Mouse (Mus musculus): ENCODE data around the gene Sphkap. TPM values are rescaled to one million over a fixed set of nuclear protein-coding genes. Genes with fewer than 3 reads are reported as not detected.

Sphkap gene
- polyA plus RNA-seq, 1 experiment from 2014 or later: 0.24 TPM

GRCm38 (mm10) chr1:83366456-83366855 lies 41.5 kb downstream of the Sphkap start:
- no peaks in the 10 kb centered on the region for H3K36me3 ChIP-seq
- H3K4me3 ChIP-seq (replicated peaks): no peak overlapping the region
- no peak overlapping the region for H3K9ac ChIP-seq (replicated peaks)
- ATAC-seq (ENCODE audit: insufficient number of reproducible peaks, insufficient read depth, low FRiP score, low TSS enrichment, low read depth): no peak
- no peaks in the 10 kb centered on the region for H3K4me1 ChIP-seq (replicated peaks)
- H3K4me2 ChIP-seq: no peak overlapping the region
- no peak overlapping the region for H3K27ac ChIP-seq
- no peaks in the 10 kb centered on the region for H3K27me3 ChIP-seq
- no peaks in the 10 kb centered on the region for H3K9me3 ChIP-seq
- WGBS: 90% methylated on average over 5 of the region's 5 CpGs

DNA sequence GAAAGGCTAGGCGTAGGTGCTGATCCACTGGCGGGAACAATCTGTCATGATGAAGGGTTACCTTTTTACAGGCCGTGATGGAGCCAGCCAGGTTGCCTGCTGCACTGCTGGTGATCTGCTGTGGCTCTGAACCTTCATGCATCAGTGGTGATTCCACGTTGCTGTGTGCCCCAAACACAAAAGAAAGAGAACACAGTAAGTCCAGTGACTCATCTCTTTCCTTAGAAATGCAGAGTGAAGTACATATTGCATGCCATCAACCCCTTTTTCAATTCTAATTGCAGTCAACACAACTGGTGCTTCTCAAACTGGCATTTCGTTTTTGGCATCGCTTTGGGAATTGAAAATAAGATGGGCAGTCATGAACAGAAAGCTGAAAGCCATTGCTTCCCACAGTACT lies 45.8 kb downstream of the Sphkap start:
- ATAC-seq (ENCODE audit: insufficient number of reproducible peaks, insufficient read depth, low FRiP score, low TSS enrichment, low read depth): no peak
- no peaks in the 10 kb centered on the region for H3K9me3 ChIP-seq
- no peak overlapping the region for H3K4me3 ChIP-seq (replicated peaks)
- no peak overlapping the region for H3K27ac ChIP-seq
- no peak overlapping the region for H3K4me2 ChIP-seq
- H3K4me1 ChIP-seq (replicated peaks): no peaks in the 10 kb centered on the region
- no peaks in the 10 kb centered on the region for H3K27me3 ChIP-seq
- no peak overlapping the region for H3K9ac ChIP-seq (replicated peaks)
- H3K36me3 ChIP-seq: no peaks in the 10 kb centered on the region
- 83% methylated on average over 6 of the region's 6 CpGs for WGBS

DNA sequence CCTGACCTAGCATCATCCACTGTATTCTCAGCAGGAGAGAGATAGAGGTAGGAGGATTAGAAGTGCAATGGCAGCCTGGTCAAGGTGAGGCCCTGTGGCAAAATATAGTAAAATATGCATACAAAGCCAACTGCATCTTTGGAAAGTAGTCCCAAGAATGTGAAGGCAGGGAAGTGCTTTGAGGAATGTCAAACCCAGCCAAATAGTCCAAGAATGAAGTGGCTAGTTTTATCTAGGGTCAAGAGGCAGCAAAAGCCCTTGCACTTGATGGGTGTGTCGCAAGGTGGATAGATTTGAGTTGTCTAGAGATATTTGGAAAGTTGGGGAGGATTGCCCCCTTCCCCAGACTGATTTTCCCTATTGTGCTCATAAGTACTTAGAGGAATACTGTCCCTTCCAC lies 61.5 kb downstream of the Sphkap start:
- 100% methylated on average over 1 of the region's 1 CpGs for WGBS

DNA sequence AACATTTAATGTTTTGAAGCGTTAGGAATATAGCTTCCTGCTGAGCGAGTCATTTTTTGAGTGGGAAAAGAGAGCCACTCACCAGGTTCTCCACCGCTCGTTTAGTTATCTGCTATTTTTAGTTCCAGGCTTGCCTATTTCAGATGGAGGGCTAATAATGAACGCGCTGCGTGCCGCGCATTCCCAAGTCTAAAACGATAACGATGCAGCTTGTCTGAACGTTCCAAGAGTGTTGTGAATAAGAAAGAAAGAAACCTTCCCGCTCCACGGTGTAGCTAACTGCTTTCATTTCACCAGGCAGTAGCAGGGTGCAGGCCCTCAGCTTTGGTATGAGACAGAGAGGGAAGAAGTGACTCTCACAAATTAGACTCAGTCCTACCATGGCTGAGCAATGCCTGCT lies 62.4 kb downstream of the Sphkap start:
- Histone ChIP-seq H3K36me3 (no peaks in the 10 kb centered on the region), H3K4me2 (no peak overlapping the region), H3K4me1 (replicated peaks) (no peaks in the 10 kb centered on the region), H3K9me3 (no peaks in the 10 kb centered on the region), H3K27me3 (no peaks in the 10 kb centered on the region), H3K4me3 (replicated peaks) (no peak overlapping the region), H3K9ac (replicated peaks) (no peak overlapping the region), H3K27ac (no peak overlapping the region)
- no peak for ATAC-seq (ENCODE audit: insufficient number of reproducible peaks, insufficient read depth, low FRiP score, low TSS enrichment, low read depth)
- 73% methylated on average over 14 of the region's 14 CpGs for WGBS

More for the DNA sequence above, 61.5 kb downstream of the Sphkap start:
- Histone ChIP-seq H3K27ac (no peak overlapping the region), H3K36me3 (no peaks in the 10 kb centered on the region), H3K4me1 (replicated peaks) (no peaks in the 10 kb centered on the region), H3K9ac (replicated peaks) (no peak overlapping the region), H3K4me3 (replicated peaks) (no peak overlapping the region), H3K4me2 (no peak overlapping the region), H3K9me3 (no peaks in the 10 kb centered on the region), H3K27me3 (no peaks in the 10 kb centered on the region)
- ATAC-seq (ENCODE audit: insufficient number of reproducible peaks, insufficient read depth, low FRiP score, low TSS enrichment, low read depth): no peak

DNA sequence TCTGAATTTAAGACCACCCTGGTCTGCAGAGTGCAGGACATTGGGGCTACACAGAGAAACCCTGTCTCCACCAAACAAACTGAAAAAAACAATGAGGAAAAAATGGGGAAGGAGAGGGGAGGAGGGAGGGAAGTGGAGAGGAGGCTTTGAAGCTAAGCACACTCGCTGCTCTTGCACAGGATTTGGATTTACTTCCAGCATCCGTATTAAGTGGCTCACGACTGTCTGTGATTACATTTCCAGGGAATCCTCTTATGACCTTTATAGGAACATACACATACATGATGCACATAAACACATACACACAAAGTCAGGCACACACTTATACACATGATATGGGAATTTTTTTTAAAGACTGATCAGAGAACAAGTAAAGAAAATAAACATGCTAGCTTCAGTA lies 62.9 kb downstream of the Sphkap start:
- no peak overlapping the region for H3K27ac ChIP-seq
- H3K4me2 ChIP-seq: no peak overlapping the region
- no peaks in the 10 kb centered on the region for H3K36me3 ChIP-seq
- H3K4me3 ChIP-seq (replicated peaks): no peak overlapping the region
- ATAC-seq (ENCODE audit: insufficient number of reproducible peaks, insufficient read depth, low FRiP score, low TSS enrichment, low read depth): no peak
- no peak overlapping the region for H3K9ac ChIP-seq (replicated peaks)
- H3K9me3 ChIP-seq: no peaks in the 10 kb centered on the region
- H3K4me1 ChIP-seq (replicated peaks): no peaks in the 10 kb centered on the region
- H3K27me3 ChIP-seq: no peaks in the 10 kb centered on the region
- WGBS: 54% methylated on average over 3 of the region's 3 CpGs

DNA sequence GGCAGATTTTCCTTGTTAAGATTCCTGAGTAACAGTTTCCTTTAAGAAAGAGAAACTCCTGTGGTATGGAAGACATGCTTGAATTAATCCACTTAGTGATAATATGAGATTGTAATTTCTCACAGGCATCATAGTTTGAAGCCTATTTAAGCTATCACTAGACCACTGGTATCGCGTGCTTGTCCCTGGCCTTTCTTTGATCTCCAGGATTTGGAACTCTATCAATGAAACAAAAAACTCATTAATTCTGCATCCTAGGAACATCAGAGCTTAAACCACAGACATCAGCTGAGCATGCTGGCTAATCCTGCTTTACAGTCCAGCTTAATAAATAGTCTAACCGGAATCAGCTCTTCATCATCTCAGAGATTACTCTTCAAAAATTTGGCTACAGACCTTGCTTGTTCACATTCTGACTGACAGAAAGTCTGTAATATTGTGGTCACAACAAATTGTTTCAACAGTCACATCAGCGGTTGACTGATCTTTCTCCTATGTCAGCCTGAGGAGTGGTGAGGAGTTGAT lies 65.2 kb downstream of the Sphkap start:
- H3K36me3 ChIP-seq: no peaks in the 10 kb centered on the region
- no peak overlapping the region for H3K9ac ChIP-seq (replicated peaks)
- WGBS: 78% methylated on average over 4 of the region's 4 CpGs
- no peaks in the 10 kb centered on the region for H3K4me1 ChIP-seq (replicated peaks)
- no peak overlapping the region for H3K4me2 ChIP-seq
- H3K27me3 ChIP-seq: no peaks in the 10 kb centered on the region
- no peaks in the 10 kb centered on the region for H3K9me3 ChIP-seq
- H3K27ac ChIP-seq: no peak overlapping the region
- H3K4me3 ChIP-seq (replicated peaks): no peak overlapping the region
- ATAC-seq (ENCODE audit: insufficient number of reproducible peaks, insufficient read depth, low FRiP score, low TSS enrichment, low read depth): no peak

- 85% methylated on average over 3 of the region's 3 CpGs for WGBS
- no peaks in the 10 kb centered on the region for H3K27me3 ChIP-seq
- ATAC-seq (ENCODE audit: insufficient number of reproducible peaks, insufficient read depth, low FRiP score, low TSS enrichment, low read depth): no peak
- H3K4me3 ChIP-seq (replicated peaks): no peak overlapping the region
- H3K36me3 ChIP-seq: no peaks in the 10 kb centered on the region
- H3K4me1 ChIP-seq (replicated peaks): no peaks in the 10 kb centered on the region
- no peak overlapping the region for H3K27ac ChIP-seq
- H3K4me2 ChIP-seq: no peak overlapping the region
- no peak overlapping the region for H3K9ac ChIP-seq (replicated peaks)
- no peaks in the 10 kb centered on the region for H3K9me3 ChIP-seq
Measured at GRCm38 (mm10) chr1:83339358-83339757, 68.6 kb downstream of the Sphkap start.

- no peak for ATAC-seq (ENCODE audit: insufficient number of reproducible peaks, insufficient read depth, low FRiP score, low TSS enrichment, low read depth)
Measured at GRCm38 (mm10) chr1:83316917-83317316, 91.1 kb downstream of the Sphkap start.

DNA sequence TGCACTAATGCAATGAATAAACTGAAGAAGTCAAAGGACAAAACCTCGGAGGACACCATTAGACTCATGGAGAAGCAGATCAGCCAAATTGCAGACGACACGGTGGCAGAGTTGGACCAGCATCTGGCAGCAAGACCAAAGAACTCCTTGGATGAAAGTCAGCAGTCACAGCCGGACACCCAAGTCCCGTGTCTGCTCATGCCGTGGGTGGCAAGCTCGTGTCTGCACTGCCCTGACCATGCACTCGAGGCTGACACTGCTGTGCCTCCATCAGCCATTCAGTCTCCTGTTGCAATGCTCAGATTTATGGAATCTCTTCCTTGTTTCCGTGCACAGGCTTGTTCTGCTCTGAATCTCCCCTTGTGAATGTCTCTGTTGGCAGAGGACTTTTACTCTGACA lies 92.9 kb downstream of the Sphkap start:
- no peak overlapping the region for H3K4me3 ChIP-seq (replicated peaks)
- H3K27me3 ChIP-seq: no peaks in the 10 kb centered on the region
- H3K9ac ChIP-seq (replicated peaks): no peak overlapping the region
- no peak for ATAC-seq (ENCODE audit: insufficient number of reproducible peaks, insufficient read depth, low FRiP score, low TSS enrichment, low read depth)
- no peak overlapping the region for H3K4me2 ChIP-seq
- H3K4me1 ChIP-seq (replicated peaks): no peaks in the 10 kb centered on the region
- no peak overlapping the region for H3K27ac ChIP-seq
- H3K9me3 ChIP-seq: no peaks in the 10 kb centered on the region
- H3K36me3 ChIP-seq: no peaks in the 10 kb centered on the region
- 80% methylated on average over 9 of the region's 9 CpGs for WGBS

More at GRCm38 (mm10) chr1:83316917-83317316, 91.1 kb downstream of the Sphkap start:
- Histone ChIP-seq H3K9me3 (no peaks in the 10 kb centered on the region), H3K9ac (replicated peaks) (no peak overlapping the region), H3K36me3 (no peaks in the 10 kb centered on the region), H3K4me3 (replicated peaks) (no peak overlapping the region), H3K4me1 (replicated peaks) (no peaks in the 10 kb centered on the region), H3K27ac (no peak overlapping the region), H3K4me2 (no peak overlapping the region), H3K27me3 (no peaks in the 10 kb centered on the region)
- WGBS: 66% methylated on average over 4 of the region's 4 CpGs

DNA sequence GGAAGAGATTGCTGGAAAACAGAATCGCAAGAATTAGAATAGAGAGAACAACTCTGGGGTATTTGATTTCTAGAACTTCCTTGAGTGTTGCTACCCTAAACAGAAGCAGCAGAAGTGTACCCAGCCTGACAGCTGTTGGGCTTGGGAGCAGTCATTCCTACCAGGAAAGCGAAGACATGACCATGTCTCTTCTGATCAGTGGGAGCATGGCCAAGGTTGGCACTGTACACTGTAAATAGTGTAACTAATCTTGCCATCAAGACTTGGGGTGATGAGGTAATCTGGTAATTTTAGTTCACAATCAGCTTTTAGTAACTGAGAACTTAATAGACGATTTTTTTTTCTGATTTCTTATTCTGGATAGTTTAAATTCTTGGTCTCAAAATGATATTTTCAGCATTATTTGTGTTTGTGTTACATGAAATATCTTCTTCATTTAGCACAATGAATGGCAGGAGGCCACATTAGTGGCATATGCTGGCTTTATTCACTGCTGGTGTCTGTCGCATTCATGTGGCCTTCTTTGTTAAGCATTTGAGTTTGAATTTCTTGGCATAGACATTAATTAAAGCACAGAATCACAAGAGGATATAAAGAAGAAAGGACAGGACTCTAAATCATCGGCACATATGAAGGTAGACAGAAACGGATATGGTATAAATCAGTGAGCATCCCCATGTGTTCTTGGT lies 96.2 kb downstream of the Sphkap start:
- no peak for ATAC-seq (ENCODE audit: insufficient number of reproducible peaks, insufficient read depth, low FRiP score, low TSS enrichment, low read depth)
- H3K4me3 ChIP-seq (replicated peaks): no peak overlapping the region
- no peak overlapping the region for H3K27ac ChIP-seq
- no peaks in the 10 kb centered on the region for H3K36me3 ChIP-seq
- H3K9ac ChIP-seq (replicated peaks): no peak overlapping the region
- H3K4me2 ChIP-seq: no peak overlapping the region
- H3K4me1 ChIP-seq (replicated peaks): no peaks in the 10 kb centered on the region
- H3K9me3 ChIP-seq: no peaks in the 10 kb centered on the region
- H3K27me3 ChIP-seq: no peaks in the 10 kb centered on the region
- 85% methylated on average over 6 of the region's 6 CpGs for whole genome bisulfite sequencing

- H3K9ac ChIP-seq (replicated peaks): no peak overlapping the region
- H3K9me3 ChIP-seq: no peaks in the 10 kb centered on the region
- H3K4me2 ChIP-seq: no peak overlapping the region
- no peaks in the 10 kb centered on the region for H3K4me1 ChIP-seq (replicated peaks)
- H3K36me3 ChIP-seq: no peaks in the 10 kb centered on the region
- WGBS: 58% methylated on average over 6 of the region's 6 CpGs
- H3K27me3 ChIP-seq: no peaks in the 10 kb centered on the region
- ATAC-seq (ENCODE audit: insufficient number of reproducible peaks, insufficient read depth, low FRiP score, low TSS enrichment, low read depth): no peak
- no peak overlapping the region for H3K27ac ChIP-seq
- no peak overlapping the region for H3K4me3 ChIP-seq (replicated peaks)
Measured at GRCm38 (mm10) chr1:83297137-83298076, 110.6 kb downstream of the Sphkap start.
